Mouse (Mus musculus): ENCODE measurements around the gene Syncrip. TPM values are rescaled to one million over a fixed set of nuclear protein-coding genes. Genes with fewer than 3 reads are reported as not detected.

The Syncrip gene
- polyA plus RNA-seq, 1 experiment = 12.4 TPM

GRCm38 (mm10) chr9:88524796-88525195 lies 42.4 kb upstream of the Syncrip start:
- H3K4me1 ChIP-seq (replicated peaks; ENCODE audit: control insufficient read depth, insufficient read depth, low read length) = peaks cover 2% of the 10 kb centered on the region; the same call in 1 of the 2 replicates
- peaks cover 5% of the 10 kb centered on the region for H3K36me3 ChIP-seq (ENCODE audit: control insufficient read depth, insufficient read depth, low read length)
- no peak for DNase-seq
- WGBS = 90% methylated on average over 3 of the region's 3 CpGs
- H3K27ac ChIP-seq (ENCODE audit: control insufficient read depth, insufficient read depth, low read length) = no peak overlapping the region
- H3K4me3 ChIP-seq (ENCODE audit: control insufficient read depth, insufficient read depth, low read length) = no peak overlapping the region
- TF ChIP-seq POLR2A (IDR thresholded peaks at IDR 0.05; ENCODE audit: control insufficient read depth, extremely low read depth, insufficient read depth, low read length, poor library complexity) (no peak), CTCF (IDR thresholded peaks at IDR 0.05; ENCODE audit: borderline replicate concordance, control insufficient read depth, extremely low read depth, insufficient read depth, low read length, poor library complexity) (no peak)
- H3K27me3 ChIP-seq (ENCODE audit: control insufficient read depth, insufficient read depth, low read length) = no peaks in the 10 kb centered on the region

- DNase-seq = no peak
These were observed 42.0 kb upstream of the Syncrip start for GRCm38 (mm10) chr9:88524367-88524766.

GRCm38 (mm10) chr9:88523335-88523668 lies 40.9 kb upstream of the Syncrip start:
- TF ChIP-seq POLR2A (IDR thresholded peaks at IDR 0.05; ENCODE audit: control insufficient read depth, extremely low read depth, insufficient read depth, low read length, poor library complexity) (no peak), CTCF (IDR thresholded peaks at IDR 0.05; ENCODE audit: borderline replicate concordance, control insufficient read depth, extremely low read depth, insufficient read depth, low read length, poor library complexity) (no peak)
- H3K27ac ChIP-seq (ENCODE audit: control insufficient read depth, insufficient read depth, low read length) = peak overlapping the region; percentile 2; the same call in 1 of the 2 replicates
- WGBS = 3% methylated on average over 16 of the region's 16 CpGs
- peaks cover 5% of the 10 kb centered on the region for H3K36me3 ChIP-seq (ENCODE audit: control insufficient read depth, insufficient read depth, low read length)
- DNase-seq = no peak
- peaks cover 2% of the 10 kb centered on the region; the same call in 1 of the 2 replicates for H3K4me1 ChIP-seq (replicated peaks; ENCODE audit: control insufficient read depth, insufficient read depth, low read length)
- peak overlapping the region; percentile 49 for H3K4me3 ChIP-seq (ENCODE audit: control insufficient read depth, insufficient read depth, low read length)
- H3K27me3 ChIP-seq (ENCODE audit: control insufficient read depth, insufficient read depth, low read length) = no peaks in the 10 kb centered on the region

More at GRCm38 (mm10) chr9:88524367-88524766, 42.0 kb upstream of the Syncrip start:
- Histone ChIP-seq H3K27ac (ENCODE audit: control insufficient read depth, insufficient read depth, low read length) (no peak overlapping the region), H3K4me3 (ENCODE audit: control insufficient read depth, insufficient read depth, low read length) (no peak overlapping the region), H3K36me3 (ENCODE audit: control insufficient read depth, insufficient read depth, low read length) (peaks cover 5% of the 10 kb centered on the region), H3K27me3 (ENCODE audit: control insufficient read depth, insufficient read depth, low read length) (no peaks in the 10 kb centered on the region), H3K4me1 (replicated peaks; ENCODE audit: control insufficient read depth, insufficient read depth, low read length) (peaks cover 2% of the 10 kb centered on the region; the same call in 1 of the 2 replicates)
- WGBS = 99% methylated on average over 2 of the region's 2 CpGs
- TF ChIP-seq POLR2A (IDR thresholded peaks at IDR 0.05; ENCODE audit: control insufficient read depth, extremely low read depth, insufficient read depth, low read length, poor library complexity) (no peak), CTCF (IDR thresholded peaks at IDR 0.05; ENCODE audit: borderline replicate concordance, control insufficient read depth, extremely low read depth, insufficient read depth, low read length, poor library complexity) (no peak)

GRCm38 (mm10) chr9:88522569-88523334 lies 40.4 kb upstream of the Syncrip start:
- WGBS = under 1% methylated on average over 69 of the region's 69 CpGs
- TF ChIP-seq CTCF (IDR thresholded peaks at IDR 0.05; ENCODE audit: borderline replicate concordance, control insufficient read depth, extremely low read depth, insufficient read depth, low read length, poor library complexity) (peak; percentile 45; the same call in 1 of the 2 replicates), POLR2A (IDR thresholded peaks at IDR 0.05; ENCODE audit: control insufficient read depth, extremely low read depth, insufficient read depth, low read length, poor library complexity) (peak; percentile 93)
- peak; percentile 96 for DNase-seq
- peak overlapping the region; percentile 30 for H3K27ac ChIP-seq (ENCODE audit: control insufficient read depth, insufficient read depth, low read length)
- peaks cover 5% of the 10 kb centered on the region for H3K36me3 ChIP-seq (ENCODE audit: control insufficient read depth, insufficient read depth, low read length)
- H3K4me3 ChIP-seq (ENCODE audit: control insufficient read depth, insufficient read depth, low read length) = peak overlapping the region; percentile 49
- no peaks in the 10 kb centered on the region for H3K27me3 ChIP-seq (ENCODE audit: control insufficient read depth, insufficient read depth, low read length)
- H3K4me1 ChIP-seq (replicated peaks; ENCODE audit: control insufficient read depth, insufficient read depth, low read length) = peaks cover 2% of the 10 kb centered on the region; the same call in 1 of the 2 replicates

- peak overlapping the region; percentile 30 for H3K27ac ChIP-seq (ENCODE audit: control insufficient read depth, insufficient read depth, low read length)
- H3K4me1 ChIP-seq (replicated peaks; ENCODE audit: control insufficient read depth, insufficient read depth, low read length) = peaks cover 2% of the 10 kb centered on the region; the same call in 1 of the 2 replicates
- no peak for DNase-seq
- under 1% methylated on average over 10 of the region's 10 CpGs for WGBS
- H3K27me3 ChIP-seq (ENCODE audit: control insufficient read depth, insufficient read depth, low read length) = no peaks in the 10 kb centered on the region
- peaks cover 5% of the 10 kb centered on the region for H3K36me3 ChIP-seq (ENCODE audit: control insufficient read depth, insufficient read depth, low read length)
- peak overlapping the region; percentile 40 for H3K4me3 ChIP-seq (ENCODE audit: control insufficient read depth, insufficient read depth, low read length)
- no peak for TF ChIP-seq CTCF (IDR thresholded peaks at IDR 0.05; ENCODE audit: borderline replicate concordance, control insufficient read depth, extremely low read depth, insufficient read depth, low read length, poor library complexity)
- TF ChIP-seq POLR2A (IDR thresholded peaks at IDR 0.05; ENCODE audit: control insufficient read depth, extremely low read depth, insufficient read depth, low read length, poor library complexity) = no peak
These were observed 39.7 kb upstream of the Syncrip start for GRCm38 (mm10) chr9:88521961-88522568.

GRCm38 (mm10) chr9:88520849-88521483 lies 38.6 kb upstream of the Syncrip start:
- H3K27ac ChIP-seq (ENCODE audit: control insufficient read depth, insufficient read depth, low read length) = no peak overlapping the region
- TF ChIP-seq CTCF (IDR thresholded peaks at IDR 0.05; ENCODE audit: borderline replicate concordance, control insufficient read depth, extremely low read depth, insufficient read depth, low read length, poor library complexity) (no peak), POLR2A (IDR thresholded peaks at IDR 0.05; ENCODE audit: control insufficient read depth, extremely low read depth, insufficient read depth, low read length, poor library complexity) (no peak)
- no peaks in the 10 kb centered on the region for H3K27me3 ChIP-seq (ENCODE audit: control insufficient read depth, insufficient read depth, low read length)
- no peak for DNase-seq
- 51% methylated on average over 4 of the region's 4 CpGs for WGBS
- no peak overlapping the region for H3K4me3 ChIP-seq (ENCODE audit: control insufficient read depth, insufficient read depth, low read length)
- peaks cover 7% of the 10 kb centered on the region; the same call in 1 of the 2 replicates for H3K4me1 ChIP-seq (replicated peaks; ENCODE audit: control insufficient read depth, insufficient read depth, low read length)
- peaks cover 5% of the 10 kb centered on the region for H3K36me3 ChIP-seq (ENCODE audit: control insufficient read depth, insufficient read depth, low read length)
